Mouse (Mus musculus) intestine, postnatal 0 days (tissue): ENCODE results near the gene Col4a3. TPM values are rescaled to one million over a fixed set of nuclear protein-coding genes. Genes with fewer than 3 reads are reported as not detected.
A peak's percentile ranks its signal among the peaks of the same experiment; 100 is the strongest.

ENCODE experiments used
- ATAC-seq: fragments of 200-750 bp; cut with Nextera tagmentation; 2 replicates; pipeline ENCODE4 v1.8.0; 2017; ENCODE audit warnings: mild to moderate bottlenecking, moderate TSS enrichment, moderate library complexity
- H3K27ac ChIP-seq: fragments of 300-500 bp; sonication (generic); 2 replicates; pipeline ENCODE4 v1.5.1; 2014; ENCODE audit warnings: mild to moderate bottlenecking, low read depth, low read length, moderate library complexity
- H3K27me3 ChIP-seq: fragments of 300-500 bp; sonication (generic); replicated peaks from 2 replicates; pipeline ENCODE4 v1.6.1; 2014; ENCODE audit warnings: low read length, mixed read lengths; ENCODE audit not compliant: control insufficient read depth, insufficient read depth
- H3K36me3 ChIP-seq: fragments of 300-500 bp; sonication (generic); 2 replicates; pipeline ENCODE4 v1.6.1; 2014; ENCODE audit warnings: mild to moderate bottlenecking, moderate library complexity; ENCODE audit not compliant: control insufficient read depth, insufficient read depth
- H3K4me1 ChIP-seq: fragments of 300-500 bp; sonication (generic); replicated peaks from 2 replicates; pipeline ENCODE4 v1.6.1; 2014; ENCODE audit warnings: antibody characterized with exemption, low read length, mixed read lengths; ENCODE audit not compliant: control insufficient read depth, insufficient read depth
- H3K4me2 ChIP-seq: fragments of 300-500 bp; sonication (generic); replicated peaks from 2 replicates; pipeline ENCODE4 v1.6.1; 2014; ENCODE audit warnings: low read depth, mild to moderate bottlenecking, moderate library complexity
- H3K4me3 ChIP-seq: fragments of 300-500 bp; sonication (generic); 2 replicates; pipeline ENCODE4 v1.5.1; 2014; ENCODE audit warnings: low read depth, low read length
- H3K9ac ChIP-seq: fragments of 300-500 bp; sonication (generic); 2 replicates; pipeline ENCODE4 v1.6.1; 2014; ENCODE audit warnings: mild to moderate bottlenecking, low read depth, low read length
- H3K9me3 ChIP-seq: fragments of 300-500 bp; sonication (generic); 2 replicates; pipeline ENCODE4 v1.6.1; 2016; ENCODE audit warnings: mixed run types; ENCODE audit not compliant: control insufficient read depth
- CTCF ChIP-seq: sonication (generic); IDR thresholded peaks from 2 replicates; pipeline ENCODE4 v1.5.1; 2016; ENCODE audit warnings: low read depth, mild to moderate bottlenecking, control low read depth, antibody characterized with exemption, moderate library complexity
- WGBS: fragments of 180-500 bp; shearing (Covaris S2); extraction: QIAGEN DNeasy Blood & Tissue Kit; methylation state at CpG from one replicate; pipeline ENCODE4 v1.1.7; 2014; 5-methylcytosine and 5-hydroxymethylcytosine counted together
- polyA plus RNA-seq: library from polyadenylated mRNA; unstranded; fragments of >200 nt; fragmentation: Nextera tagmentation; extraction: Ambion mirVana; gene quantifications from 2 replicates; pipeline ENCODE4 v1.2.1, GENCODE M21; 2015

Col4a3 gene
- polyA plus RNA-seq, 1 experiment from 2014 or later: 0.42 TPM

DNA sequence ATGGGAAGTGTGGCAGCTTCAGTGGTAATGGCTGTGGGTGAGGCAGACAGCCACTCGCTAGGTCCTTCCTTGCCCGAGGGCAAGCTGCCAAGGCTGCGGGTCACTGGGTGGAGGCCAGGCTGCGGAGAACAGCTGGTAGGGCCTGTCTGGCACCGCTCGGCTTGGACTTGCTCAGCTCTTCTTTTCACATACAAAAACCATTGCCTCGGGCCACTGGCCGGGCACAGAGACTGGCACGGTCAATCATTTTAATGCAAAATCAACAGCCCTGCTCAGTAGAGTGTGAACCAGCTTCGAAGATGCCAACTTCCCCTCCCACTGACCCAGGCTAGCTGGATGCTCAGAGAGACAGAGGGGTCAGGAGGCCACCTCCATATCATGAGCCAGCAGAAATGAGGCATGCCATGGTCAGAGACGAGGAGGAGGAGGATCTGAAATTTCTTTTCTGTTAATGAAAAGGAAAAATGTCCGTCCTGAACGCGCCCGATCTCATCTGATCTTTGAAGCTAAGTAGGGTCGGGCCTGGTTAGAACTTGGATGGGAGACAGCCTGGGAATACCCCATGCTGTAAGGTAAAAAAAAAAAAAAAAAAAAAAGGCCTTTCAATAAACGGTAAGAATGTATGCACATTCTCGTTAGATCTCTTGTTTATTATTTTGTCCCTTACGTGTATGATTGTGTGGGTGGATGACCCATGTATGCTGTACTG lies 48.0 kb downstream of the Col4a3 start:
- Histone ChIP-seq H3K4me2 (no peak overlapping the region), H3K36me3 (no peaks in the 10 kb centered on the region), H3K27ac (no peak overlapping the region), H3K4me1 (no peaks in the 10 kb centered on the region), H3K9ac (no peak overlapping the region), H3K9me3 (no peaks in the 10 kb centered on the region), H3K27me3 (no peaks in the 10 kb centered on the region), H3K4me3 (no peak overlapping the region)
- no peak for ATAC-seq
- TF ChIP-seq CTCF: no peak
- 87% methylated on average over 19 of the region's 19 CpGs for WGBS

DNA sequence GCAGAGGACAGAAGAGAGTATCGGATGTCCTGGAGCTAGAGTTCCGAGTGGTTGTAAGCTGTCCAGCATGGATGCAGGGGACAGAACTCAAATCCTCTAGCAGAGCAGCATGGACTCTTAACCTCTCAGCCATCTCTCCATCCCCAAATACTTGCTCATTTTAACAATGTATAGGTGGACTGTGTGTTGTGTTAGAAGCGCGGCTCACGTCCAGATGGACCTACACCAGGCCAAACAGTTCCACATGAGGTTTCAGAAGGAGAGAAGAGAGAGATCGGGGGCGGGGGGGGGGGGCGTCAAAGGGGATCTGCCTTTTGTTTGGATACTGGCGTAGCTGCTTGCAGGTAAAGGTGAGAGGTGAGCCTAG lies 48.5 kb downstream of the Col4a3 start:
- Histone ChIP-seq H3K4me2 (no peak overlapping the region), H3K36me3 (no peaks in the 10 kb centered on the region), H3K4me3 (no peak overlapping the region), H3K27ac (no peak overlapping the region), H3K4me1 (no peaks in the 10 kb centered on the region), H3K9ac (no peak overlapping the region), H3K27me3 (no peaks in the 10 kb centered on the region), H3K9me3 (no peaks in the 10 kb centered on the region)
- no peak for TF ChIP-seq CTCF
- WGBS: 77% methylated on average over 9 of the region's 9 CpGs
- ATAC-seq: no peak

DNA sequence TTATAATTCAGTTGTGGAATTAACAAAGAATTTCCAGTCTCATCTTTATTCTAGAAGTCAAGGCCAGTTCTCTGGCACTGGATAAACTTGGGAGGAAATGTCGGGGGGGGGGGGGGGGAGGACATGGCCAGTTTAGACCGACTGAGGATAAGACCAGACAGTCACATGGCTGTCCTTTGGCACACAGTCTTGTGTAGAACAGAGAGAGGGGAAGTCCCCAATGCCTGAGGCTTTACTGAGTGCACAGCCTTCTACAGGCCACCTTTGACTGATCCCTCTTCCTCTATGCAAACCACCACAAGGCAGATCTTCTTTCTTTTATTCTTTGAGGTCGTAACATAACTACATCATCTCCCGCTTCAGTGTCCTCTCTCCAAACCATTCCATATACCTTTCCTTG lies 49.6 kb downstream of the Col4a3 start:
- Histone ChIP-seq H3K4me1 (0 out of 2 replicates have a peak, but pooled peaks cover 1% of the 10 kb centered on the region), H3K4me2 (no peak overlapping the region), H3K9me3 (no peaks in the 10 kb centered on the region), H3K9ac (no peak overlapping the region), H3K36me3 (no peaks in the 10 kb centered on the region), H3K27me3 (no peaks in the 10 kb centered on the region), H3K27ac (no peak overlapping the region), H3K4me3 (no peak overlapping the region)
- no peak for TF ChIP-seq CTCF
- 72% methylated on average over 4 of the region's 4 CpGs for WGBS
- no peak for ATAC-seq

DNA sequence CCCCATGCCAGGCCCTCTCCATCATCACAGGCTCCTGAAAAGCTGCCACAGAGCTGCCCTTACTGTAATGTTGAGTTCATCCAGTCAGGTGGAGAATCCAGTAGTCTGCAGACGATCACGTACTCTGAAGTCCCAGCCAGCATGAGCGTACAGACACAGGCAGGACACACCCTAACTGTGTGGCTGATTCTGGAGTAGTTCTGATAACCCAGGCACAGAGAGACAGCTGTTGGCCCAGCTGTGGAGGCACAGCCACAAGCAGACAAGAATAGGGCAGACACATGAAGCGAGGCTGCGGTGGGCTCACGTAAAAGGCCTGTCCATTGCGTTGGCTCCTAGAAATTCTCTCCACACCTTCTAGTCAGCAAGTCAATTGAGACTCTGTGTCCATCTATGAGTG lies 50.7 kb downstream of the Col4a3 start:
- Histone ChIP-seq H3K4me3 (no peak overlapping the region), H3K4me2 (no peak overlapping the region), H3K9ac (no peak overlapping the region), H3K27ac (no peak overlapping the region), H3K36me3 (no peaks in the 10 kb centered on the region), H3K9me3 (no peaks in the 10 kb centered on the region), H3K27me3 (no peaks in the 10 kb centered on the region), H3K4me1 (0 out of 2 replicates have a peak, but pooled peaks cover 3% of the 10 kb centered on the region)
- WGBS: 82% methylated on average over 7 of the region's 7 CpGs
- no peak for ATAC-seq
- no peak for TF ChIP-seq CTCF

DNA sequence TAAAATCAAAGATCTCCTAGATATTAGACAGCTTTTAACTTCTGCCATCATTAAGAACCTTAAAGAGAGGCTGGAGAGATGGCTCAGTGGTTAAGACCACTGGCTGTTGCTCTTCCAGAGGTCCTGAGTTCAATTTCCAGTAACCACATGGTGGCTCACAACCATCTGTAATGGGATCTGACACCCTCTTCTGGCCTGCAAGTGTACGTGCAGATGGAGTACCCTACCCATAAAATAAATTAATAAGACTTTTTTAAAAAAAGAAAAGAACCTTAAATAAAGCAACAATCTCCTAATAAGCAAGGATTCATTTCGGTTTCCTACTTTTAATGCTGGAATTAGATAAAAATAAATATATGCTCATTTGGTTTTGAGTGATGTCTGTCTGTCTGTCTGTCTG lies 51.7 kb downstream of the Col4a3 start:
- H3K4me3 ChIP-seq: no peak overlapping the region
- no peaks in the 10 kb centered on the region for H3K36me3 ChIP-seq
- no peak overlapping the region for H3K4me2 ChIP-seq
- H3K27me3 ChIP-seq: no peaks in the 10 kb centered on the region
- ATAC-seq: no peak
- H3K4me1 ChIP-seq: 0 out of 2 replicates have a peak, but pooled peaks cover 3% of the 10 kb centered on the region
- WGBS: 85% methylated on average over 2 of the region's 2 CpGs
- H3K9ac ChIP-seq: no peak overlapping the region
- no peak overlapping the region for H3K27ac ChIP-seq
- no peak for TF ChIP-seq CTCF
- H3K9me3 ChIP-seq: no peaks in the 10 kb centered on the region

DNA sequence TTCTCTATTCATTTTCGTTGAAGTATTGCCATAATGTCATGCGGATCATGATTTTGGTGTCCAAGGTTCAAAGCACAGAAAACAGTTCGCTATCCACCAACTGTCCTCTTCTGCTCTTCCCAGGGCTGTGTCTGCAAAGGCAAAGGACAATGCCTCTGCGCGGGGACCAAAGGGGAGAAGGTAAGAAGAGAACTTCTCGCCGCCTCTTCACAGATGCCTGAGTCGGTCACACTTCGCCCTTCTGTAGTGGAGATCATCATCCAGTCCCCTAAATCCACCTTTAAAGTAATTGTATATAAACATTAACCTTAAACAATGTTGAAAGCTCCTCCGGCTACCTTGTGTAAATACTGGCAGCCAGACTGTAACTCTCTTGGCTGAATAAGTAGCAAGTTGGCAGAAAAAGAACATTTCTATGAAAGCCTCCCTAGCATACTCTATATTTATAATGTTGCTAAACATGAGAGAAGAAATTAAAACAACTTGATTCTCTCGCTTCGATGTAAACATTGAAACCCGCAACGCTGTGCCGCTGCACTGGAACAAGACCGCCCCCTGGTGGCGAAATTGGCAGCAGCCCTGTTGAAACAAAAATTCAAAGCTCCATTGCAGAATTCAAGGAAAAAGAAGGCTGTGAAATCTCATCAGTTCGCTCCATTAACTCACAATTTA lies 54.7 kb downstream of the Col4a3 start:
- Histone ChIP-seq H3K9me3 (no peaks in the 10 kb centered on the region), H3K4me3 (peak overlapping the region; percentile 35), H3K9ac (peak overlapping the region; percentile 37), H3K27me3 (no peaks in the 10 kb centered on the region), H3K4me1 (0 out of 2 replicates have a peak, but pooled peaks cover 3% of the 10 kb centered on the region), H3K36me3 (no peaks in the 10 kb centered on the region), H3K27ac (no peak overlapping the region), H3K4me2 (peak overlapping the region; percentile 73)
- WGBS: 18% methylated on average over 18 of the region's 18 CpGs
- ATAC-seq: no peak
- peak; percentile 95 for TF ChIP-seq CTCF
